Mouse (Mus musculus): ENCODE measurements around the gene Phf12.
A peak's percentile ranks its signal among the peaks of the same experiment; 100 is the strongest.
"Not testable (repeated sequence)": the region's sequence is repeated elsewhere in the genome, so short reads cannot be mapped to it uniquely, and the experiment has no call there.

The Phf12 gene

DNA sequence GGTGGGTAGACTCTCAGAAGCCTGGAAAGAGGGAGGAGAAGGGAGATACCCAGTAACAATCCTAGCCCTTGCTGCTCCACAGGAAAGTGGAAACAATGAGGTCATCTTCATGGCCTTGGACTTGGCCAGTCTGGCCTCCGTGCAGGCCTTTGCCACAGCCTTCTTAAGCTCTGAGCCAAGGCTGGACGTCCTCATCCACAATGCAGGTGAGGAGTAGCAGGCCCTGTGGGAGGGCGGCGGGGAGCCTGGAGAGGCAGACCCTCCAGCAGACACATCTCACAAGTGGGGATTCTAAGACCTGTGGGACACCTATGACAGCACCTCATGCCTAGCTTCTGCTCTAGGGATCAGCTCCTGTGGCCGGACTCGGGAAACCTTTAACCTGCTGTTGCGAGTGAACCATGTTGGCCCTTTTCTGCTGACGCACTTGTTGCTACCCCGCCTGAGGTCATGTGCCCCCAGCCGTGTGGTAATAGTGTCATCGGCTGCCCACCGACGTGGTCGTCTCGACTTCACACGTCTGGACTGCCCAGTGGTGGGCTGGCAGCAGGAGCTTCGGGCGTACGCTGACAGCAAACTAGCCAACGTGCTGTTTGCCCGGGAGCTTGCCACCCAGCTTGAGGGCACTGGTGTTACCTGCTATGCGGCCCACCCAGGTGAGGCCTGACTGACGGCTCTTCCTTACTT lies 51.5 kb downstream of the Phf12 start:
- no peak for DNase-seq

DNA sequence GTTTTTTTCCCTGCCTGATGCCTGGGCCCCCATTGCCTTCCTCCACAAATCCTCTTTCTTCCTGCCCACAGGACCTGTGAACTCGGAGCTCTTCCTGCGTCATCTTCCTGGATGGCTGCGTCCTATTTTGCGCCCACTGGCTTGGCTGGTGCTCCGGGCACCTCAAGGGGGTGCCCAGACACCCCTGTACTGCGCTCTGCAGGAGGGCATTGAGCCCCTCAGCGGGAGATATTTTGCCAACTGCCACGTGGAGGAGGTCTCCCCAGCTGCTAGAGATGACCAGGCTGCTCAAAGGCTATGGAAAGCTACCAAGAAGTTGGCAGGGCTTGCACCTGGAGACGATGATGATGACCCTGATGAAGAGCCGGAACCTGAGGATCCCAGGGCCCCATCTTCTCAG lies 54.2 kb downstream of the Phf12 start:
- DNase-seq, result no peak

DNA sequence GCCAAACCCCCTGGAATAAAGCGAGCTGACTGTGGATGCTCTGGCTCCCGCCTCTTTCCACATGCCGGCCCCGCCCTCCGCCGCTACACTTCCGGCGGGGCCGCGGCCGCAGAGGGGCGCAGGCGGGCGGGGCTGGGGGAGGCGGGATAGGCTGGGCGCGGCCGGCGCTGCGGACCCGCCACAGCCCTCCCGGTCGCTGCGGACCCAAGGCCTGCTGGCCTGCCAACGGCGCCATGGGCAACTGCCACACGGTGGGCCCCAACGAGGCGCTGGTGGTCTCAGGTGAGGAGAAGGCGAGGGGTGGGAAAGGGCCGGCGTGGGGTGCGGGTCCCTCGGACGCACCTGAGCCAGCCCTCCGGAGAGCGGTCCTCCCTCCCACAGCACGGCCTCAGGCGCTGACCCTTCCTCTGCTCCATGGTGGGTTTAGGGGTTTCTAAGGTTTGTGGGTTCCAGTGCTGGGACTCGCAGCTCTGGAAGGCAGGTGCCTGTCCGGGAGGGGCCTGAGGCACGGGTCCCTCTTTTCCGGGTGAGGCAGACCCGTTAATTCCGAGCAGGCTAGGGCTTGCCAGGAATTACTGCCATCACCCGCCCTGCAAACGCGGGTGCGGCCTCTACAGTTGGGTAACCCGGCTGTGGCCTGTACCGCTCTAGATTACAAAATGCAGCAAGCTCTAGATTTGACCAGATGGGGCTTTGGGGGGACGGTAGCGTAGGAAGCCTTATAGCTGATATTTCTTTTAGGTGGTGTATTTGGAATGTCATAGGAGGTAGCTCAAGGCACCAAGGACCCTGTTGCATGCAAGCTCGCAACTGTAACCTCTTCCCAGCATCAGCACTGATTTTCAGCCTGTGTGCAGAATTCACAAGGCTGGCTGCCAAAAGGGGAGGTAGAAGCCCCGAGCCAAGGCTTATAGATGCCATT lies 55.5 kb downstream of the Phf12 start, which contains the start of gene Flot2:
Gene Flot2, plus strand, starts transcription at position 101 of the 922 bp plus-strand sequence.
- peak; percentile 77 for DNase-seq

DNA sequence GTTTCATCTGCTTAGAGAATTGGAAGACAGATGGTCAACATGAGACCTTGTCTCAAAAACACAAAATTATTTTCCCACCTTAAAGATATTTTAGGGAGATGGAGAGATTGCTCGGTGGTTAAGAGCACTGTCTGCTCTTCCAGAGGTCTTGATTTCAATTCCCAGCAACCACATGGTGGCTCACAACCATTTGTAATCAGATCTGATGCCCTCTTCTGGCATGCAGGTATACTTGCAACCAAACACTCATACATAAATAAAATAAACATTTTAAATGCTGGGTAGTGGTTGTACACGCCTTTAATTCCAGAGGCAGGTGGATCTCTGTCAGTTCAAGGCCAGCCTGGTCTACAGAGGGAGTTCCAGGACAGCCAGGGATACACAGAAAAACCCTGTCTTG lies 58.3 kb downstream of the Phf12 start:
- DNase-seq, result no peak

DNA sequence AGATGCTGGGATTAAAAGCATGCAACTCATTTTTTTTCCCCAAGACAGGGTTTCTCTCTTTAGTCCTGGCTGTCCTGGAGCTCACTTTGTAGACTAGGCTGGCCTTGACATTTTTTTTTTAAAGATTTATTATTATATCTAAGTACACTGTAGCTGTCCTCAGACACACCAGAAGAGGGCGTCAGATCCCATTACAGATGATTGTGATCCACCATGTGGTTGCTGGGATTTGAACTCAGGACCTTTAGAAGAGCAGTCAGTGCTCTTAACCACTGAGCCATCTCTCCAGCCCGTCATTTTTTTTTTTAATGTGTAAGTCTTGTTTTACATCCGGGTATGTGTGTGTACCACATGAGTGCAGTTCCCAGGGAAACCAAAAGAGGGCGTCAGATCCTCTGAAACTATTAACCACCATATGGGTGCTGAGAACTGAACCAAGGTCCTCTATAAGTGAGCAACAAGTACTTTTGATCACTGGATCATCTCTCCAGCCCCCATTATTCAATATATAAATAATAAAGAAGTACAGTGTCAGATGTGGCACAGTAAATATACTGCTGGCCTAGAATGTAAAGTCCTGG lies 59.8 kb downstream of the Phf12 start:
- not testable (repeated sequence) for DNase-seq

DNA sequence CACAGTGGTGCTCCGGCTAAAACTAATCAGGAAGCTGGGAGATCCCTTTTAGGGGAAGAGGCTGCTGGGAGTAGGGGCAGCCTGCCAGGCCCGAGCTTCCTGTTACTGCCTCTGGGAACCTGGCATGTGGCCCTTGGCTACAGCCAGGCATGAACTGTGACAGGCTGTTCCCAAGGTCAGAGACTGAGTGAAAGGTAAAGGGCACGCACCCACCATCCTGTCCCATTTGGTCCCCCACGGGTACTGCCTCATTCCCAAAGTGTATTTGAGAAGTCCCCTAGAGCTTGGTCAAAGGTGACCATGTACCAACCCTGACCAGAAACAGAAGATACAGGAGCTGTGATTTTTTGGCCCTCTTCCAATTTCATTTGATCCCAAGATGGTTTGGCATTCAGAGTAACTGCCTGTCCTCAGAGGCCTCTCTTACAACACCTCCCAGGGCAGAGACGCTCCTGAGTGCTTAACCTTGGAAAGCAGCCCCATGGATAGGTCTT lies 62.3 kb downstream of the Phf12 start:
- DNase-seq, result peak; percentile 87

DNA sequence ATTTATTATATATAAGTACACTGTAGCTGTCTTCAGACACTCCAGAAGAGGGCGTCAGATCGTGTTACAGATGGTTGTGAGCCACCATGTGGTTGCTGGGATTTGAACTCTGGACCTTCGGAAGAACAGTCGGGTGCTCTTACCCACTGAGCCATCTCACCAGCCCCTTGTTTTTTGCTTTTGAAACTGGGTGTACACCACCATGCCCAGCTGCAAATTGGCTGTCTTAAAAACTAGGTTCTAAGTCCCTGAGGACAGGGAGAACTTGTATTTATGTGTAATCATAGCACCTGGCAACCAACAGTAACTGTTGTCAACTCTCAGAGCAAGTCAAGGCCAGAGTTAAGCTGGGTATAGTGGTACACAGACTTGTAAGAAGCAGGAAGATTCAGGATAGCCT lies 66.1 kb downstream of the Phf12 start:
- DNase-seq, result not testable (repeated sequence)

DNA sequence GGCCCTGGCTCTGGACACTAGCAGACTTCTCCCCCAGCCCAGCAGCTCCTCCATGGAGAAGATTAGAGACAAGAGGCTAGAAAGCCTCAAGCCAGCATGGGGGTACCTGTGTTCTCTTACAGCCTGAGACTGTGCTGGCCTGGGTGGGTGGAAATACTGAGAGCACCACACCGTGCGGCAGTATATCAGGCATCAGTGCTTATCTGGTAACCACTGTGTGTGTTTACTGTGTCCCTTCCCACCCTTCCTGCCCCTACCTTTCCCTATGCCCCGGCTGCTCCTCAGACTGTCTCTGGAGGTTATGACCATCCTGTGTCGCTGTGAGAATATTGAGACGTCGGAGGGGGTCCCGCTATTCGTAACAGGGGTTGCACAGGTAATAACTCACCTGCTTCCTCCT lies 70.5 kb downstream of the Phf12 start:
- no peak for DNase-seq

DNA sequence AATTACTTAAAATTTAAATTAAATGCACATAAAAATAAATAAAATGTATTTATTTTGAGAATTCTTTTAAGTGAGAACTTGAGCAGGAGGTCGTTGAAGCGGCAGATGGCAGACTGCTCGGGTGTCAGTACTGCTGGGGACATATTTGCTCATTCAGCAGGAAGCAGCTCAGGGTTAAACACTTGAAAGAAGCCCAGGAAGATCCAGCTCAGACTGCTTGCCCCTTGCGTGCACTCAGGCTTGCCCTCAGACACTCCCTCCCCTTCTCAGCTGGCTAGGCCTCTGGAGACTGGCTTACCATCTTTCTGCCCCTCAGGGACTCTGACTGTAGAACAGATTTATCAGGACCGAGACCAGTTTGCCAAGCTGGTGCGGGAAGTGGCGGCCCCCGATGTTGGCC lies 74.4 kb downstream of the Phf12 start:
- DNase-seq, result no peak

DNA sequence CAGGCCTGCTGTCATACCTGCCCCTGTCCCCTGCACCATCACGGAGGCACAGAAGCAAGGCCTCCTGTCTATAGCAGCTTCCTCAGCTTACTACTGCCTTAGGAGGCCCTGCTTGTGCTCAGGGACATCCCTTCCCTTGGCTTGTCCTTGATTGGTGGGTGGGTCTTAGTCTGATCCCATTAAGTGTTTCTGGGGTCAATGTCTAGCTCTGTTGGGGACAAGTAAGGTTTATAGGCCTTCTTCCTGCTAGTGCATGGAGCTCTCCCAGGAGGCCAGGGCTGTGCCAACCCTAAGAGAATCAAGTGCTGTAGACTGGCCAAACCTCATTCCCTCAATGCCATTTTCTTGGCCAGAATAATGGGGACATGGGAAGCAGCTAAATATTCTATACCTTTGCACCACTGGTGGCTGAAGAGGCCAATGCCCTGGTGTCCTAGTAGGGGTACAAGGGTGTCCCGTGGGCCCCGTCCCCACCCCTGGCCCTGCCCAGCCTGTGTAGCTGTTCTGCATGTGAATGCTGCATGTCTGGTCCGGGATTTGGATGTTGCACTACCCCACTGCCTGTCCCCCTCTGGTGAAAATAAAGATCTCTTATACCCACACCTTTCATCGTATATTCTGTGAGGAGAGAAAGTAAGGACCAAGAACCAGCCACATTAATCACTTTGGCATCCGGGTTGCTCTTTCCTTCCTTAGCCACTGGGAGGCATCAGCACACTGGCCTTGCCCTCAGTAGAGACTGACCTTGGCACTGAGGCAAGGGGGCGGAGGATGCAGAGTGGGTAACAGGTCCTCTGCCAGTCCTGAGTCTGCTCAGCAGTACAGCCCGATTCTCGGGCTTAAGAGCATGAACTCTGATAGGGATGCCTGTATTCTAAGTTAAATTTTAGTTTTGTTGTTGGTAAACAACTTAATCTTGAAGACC lies 77.5 kb downstream of the Phf12 start:
- DNase-seq, result peak; percentile 94

DNA sequence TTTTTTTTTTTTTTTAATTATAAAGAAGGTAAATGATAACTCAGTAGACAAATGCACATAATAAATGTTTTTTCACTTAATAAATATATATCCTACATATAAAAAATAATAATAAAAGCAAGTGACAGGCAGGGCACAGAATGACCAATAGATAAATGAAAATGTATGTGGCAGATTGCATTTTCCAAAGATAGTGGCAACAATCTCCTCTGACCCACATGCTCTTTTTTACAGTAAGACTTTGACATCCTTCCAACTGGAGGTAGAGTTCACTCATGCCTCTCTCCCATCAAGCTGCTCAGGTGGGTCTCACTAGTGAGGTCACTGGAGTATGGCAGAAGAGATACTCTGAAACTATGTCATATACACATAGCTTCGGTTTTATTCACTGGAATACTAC lies 80.0 kb downstream of the Phf12 start:
- no peak for DNase-seq

DNA sequence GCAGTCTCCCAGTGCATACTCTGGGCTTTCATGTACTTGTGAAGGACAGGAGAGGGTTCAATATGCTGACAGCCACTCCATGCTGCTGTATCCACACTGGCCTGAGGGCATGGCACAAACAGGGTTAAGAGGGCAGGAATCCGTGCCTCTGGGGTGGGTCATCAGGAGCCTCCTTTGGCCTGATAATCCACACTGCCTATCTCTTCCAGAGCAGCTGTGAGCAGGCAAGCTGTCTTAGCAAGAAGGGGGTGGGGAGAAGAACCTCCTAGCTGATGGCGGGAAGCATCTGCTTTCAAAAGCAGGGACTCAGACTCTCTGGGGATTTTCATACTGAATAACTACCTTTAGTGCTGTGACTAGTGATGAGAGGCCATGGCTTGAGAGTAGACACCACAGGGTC lies 83.4 kb downstream of the Phf12 start:
- DNase-seq, result no peak

DNA sequence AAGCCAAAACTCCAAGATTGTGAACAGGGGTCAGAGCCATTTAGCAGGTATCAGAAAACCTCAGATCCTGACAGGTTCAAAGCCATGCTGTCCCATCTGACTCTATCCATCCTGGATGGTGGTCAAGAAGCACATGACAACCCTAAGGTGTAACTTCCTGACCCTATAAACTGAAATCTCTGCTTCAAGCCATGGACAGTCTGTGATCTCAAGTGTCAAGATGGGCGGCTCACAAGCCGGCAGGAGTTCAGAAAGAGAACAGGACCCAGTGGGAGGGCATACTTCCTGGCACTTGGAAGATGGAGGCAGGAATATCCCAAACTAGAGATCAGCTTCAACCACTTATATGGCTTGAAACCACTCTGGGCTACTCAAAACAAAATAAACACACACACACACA lies 84.1 kb downstream of the Phf12 start:
- no peak for DNase-seq

DNA sequence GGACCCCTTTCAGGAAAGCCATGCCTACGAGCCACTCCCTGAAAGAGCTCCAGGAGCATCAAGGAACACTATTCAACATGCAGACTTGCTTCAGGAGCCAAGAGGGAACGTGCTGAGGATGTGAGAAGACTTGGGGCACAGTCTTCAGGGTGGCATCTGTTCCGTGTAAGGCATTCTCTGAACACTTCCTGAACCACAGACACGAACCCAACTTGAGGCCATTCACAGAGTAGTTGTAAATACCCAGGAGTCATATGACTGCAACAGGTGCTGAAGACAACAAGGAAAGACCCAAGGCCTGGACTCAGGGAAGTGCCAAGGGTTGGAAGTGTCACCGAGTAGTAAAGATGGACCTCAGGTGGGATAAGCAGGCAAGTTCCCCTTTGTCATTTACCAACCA lies 85.0 kb downstream of the Phf12 start:
- DNase-seq, result no peak

DNA sequence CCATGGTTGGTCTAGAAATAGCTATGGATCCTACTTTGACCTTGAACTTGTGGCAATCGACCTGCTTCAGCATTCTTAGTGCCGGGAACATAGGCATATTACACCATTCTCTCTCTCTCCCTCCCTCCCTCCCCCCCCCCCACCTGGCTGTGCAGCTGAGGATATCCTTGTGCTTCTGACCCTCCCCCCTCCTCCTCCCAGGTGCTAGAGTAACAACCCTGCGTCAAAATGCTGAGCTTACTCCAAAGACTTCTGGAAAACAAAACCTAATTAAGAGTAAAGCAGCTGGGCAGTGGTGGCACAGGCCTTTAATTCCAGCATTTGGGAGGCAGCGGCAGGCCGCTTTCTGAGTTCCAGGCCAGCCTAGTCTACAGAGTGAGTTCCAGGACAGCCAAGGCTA lies 86.6 kb downstream of the Phf12 start:
- DNase-seq, result no peak

DNA sequence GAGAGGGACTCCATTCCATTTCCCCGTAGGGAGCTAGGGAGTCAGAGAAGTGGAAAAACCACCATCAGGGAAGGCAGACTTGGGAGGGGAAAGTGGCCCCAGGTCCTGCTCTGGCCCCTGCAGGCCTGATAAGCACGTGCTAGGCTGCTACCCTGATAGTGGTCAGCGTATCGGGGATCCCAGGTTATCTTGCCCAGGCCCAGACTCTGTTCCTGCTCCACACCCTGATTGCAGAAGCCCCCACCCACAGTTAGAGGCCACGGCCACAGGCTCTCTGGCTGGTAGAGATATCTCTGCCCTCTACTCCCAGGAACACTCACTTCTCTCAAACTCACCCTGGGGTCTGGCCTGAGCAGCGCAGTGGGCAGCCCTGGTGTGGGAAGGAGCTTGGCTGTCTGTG lies 87.1 kb downstream of the Phf12 start:
- DNase-seq, result no peak

DNA sequence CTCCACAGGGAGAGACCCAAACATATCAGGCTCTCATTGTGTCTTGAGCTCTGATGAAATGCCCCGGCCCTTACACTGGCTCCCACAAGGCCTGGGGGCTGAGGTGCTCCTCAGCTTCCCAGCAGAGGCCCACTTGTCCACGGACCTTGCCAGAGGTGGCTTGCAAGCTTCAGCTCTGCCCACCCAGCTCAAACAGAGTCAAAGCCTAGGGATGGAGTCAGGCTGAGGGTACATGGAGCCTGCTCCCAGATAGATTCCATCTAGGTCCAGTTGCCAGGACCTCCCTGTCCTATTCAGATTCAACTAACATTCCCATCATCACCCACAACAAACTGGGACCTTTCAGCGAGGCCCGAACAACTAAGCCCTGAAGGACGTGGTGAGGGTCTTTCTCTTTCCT lies 89.4 kb downstream of the Phf12 start:
- no peak for DNase-seq

DNA sequence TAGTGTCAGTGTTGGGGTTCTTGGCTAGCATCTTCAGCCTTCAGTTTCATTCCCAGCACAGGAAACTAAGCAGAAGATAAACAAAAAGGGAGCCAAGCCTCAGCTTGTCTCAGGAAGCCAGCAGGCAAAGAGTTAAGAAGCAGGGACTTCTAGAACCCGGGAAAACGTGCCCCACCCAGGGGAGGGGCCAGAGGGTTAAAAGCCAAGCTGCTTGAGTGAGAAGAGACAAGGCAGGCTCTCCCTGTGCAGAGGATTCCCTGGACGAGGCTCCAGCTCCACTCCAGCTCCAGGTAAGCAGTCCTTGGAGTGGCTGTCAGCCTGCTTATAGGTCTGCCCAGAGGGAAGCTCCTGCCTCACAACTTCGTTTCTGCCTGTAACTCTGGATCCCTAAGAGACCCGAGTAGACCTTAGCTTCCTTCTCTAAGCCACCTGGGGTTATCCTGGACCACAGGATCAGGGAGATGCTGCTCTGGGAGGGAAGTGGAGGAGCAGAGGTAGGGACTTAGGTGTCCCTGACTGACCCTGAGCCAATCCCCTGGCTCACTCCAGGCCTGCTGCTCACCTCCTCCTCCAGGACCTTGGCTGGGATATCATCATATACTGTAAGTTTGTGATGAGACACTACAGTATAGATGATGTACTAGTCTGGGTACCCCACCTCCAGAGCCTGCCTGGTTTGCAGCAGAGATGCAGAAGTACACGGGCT lies 90.0 kb downstream of the Phf12 start:
- DNase-seq, result no peak

DNA sequence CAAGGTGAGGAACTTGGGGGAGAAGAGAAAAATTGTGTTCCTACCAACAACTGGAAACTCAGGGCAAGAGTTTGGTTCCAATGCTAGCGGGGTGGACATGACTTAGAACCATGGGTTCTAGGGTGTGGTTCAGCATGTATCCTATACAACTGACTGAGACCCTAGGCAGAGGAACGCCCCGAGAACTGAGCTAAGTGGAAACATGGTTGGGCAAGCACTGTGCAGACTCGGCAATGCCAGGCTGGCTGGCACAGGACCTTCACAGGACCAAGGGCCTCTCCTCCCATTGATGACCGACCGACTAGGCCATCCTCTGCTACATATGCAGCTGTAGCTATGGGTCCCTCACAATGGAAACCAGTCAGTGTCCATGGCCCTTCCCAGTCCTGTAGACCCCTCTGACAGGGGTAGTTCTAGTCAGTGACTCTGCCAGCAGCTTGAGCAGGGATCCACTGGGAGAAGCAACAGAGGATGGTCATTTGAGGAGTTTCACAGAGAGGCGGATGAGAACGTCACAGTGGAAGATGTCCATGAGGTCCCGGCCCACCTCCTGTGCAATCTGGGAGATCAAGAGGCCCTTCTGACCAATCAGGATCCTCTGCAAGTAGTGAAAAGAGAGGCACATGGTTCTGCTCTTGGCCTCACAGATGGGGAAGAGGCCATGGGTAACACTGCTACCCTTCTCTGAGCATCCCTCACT lies 91.2 kb downstream of the Phf12 start:
- no peak for DNase-seq

DNA sequence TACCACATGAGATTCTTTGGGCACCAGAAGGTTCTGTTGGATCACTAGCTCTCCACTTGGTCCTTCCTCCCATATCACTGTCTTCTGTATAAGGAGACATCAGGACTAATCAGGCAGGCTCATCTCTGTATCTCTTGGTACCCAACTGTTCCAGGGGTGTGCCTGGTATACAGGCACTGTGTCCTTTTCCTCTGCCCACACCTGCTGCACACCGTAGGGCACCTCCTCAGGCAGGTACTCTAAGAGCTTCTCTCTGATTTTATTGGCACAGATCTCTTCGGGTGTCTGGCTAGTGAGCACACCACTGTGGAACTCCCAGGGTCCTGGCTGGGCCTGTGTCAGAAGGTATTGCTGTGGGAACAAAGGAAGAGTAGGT lies 91.7 kb downstream of the Phf12 start:
- DNase-seq, result no peak

DNA sequence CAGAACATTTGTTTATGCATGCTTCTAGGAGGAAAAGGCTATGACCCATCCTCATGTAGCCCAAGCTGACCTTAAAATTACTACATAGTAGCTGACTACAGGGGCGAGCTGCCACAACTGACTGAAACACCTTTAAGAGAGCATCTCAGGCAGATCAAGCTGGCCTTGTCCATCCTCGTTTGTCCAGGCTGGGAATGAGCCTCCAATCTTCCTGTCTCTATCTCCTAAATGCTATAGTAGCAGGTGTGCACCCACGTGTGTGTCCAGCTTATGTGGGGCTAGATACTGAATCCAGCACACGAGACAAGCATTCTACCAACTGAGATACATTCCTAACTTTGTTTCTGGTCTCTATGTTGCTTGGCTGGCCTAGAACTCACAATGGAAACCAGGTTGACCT lies 92.1 kb downstream of the Phf12 start:
- no peak for DNase-seq
